Mouse (Mus musculus) frontal cortex, postnatal 36 days (tissue): ENCODE measurements at regions not wholly inside any gene's neighbourhood (a gene's known extent, or its start where the extent isn't known, plus 50 kb on each side); places are given as distances from the start of the nearest gene placed in this dataset.

Experiments
- DNase-seq, 2 experiments: peaks; one replicate each; pipeline ENCODE4 v3.0.0; 2022; ENCODE audit warnings: low spot score in 2 of 2

DNA sequence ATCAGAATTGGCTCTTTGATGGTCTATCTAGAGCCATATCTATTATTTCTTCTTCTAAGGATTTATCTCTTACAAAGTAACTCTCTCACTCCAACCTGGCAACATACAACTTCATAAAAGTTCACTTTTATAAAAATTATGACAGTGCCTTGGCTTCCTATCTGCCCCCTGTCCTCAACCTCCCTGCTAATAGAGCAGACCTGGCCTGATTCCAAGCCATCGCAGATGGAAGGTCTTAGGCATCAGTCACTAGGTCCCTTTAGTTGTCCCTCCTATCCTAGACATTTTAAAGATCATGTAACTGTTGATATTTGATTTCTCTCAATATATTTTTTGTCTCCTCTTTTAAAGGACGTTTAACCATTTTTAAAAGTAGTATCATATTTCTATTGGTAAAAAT is 1974.3 kb upstream of the Slc39a10 start:
- no peak for DNase-seq

DNA sequence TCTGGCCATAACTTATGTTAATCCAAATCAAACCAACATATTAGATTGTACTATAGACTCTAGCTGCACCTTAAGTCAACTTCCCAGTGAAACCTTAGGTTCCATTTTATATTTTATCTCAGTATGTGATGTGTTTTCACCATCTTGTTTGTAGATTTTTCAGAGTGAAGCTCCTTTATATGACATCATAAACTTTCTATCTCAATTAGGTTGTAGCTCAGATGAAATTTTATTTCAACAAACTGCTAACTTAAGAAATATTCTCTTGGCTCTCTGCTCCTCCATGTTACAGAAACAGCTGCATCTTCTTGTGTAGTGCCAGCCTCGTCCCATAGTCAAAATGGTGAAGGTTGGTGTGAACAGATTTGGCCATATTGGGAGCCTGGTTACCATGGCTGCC is 1988.7 kb upstream of the Slc39a10 start:
- no peak for DNase-seq

DNA sequence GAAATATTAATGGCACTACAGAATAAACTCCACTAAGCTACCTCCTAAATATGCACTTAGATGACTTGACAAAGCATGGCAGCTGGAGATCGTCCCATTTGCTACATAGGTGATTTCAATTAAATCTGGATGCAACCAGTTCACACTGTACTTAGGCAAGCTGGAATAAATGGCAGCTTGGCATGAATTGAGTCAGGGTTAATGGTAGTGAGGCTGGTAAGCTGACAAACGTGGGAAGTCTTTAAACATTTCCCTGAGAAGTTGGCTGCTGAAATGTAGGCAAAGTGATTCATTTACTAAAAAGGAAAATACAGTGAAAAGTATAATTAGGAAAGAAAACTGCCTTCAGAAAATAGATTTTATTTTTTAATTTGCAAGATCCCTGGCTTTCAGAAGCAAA is 2000.9 kb upstream of the Slc39a10 start:
- DNase-seq: peak; percentile 1 to 21

DNA sequence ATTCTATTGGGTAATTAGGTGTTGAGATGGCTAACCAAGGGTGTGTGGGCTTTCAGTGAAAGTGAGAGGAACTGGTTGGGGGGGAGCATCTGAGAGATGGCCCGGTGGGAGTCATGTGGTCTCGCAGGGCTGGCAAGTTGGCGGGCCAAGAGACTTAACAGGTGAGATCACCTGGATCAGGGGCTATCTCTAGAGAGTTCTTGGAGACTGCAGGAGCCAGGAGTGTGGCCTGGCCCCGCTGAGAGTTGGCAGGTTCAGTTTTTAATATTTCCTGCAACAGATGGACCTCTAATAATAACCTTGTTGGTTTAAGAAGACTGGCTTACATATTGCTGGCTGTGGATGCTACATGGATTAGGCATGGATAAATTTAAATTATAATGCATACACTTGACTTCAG is 1984.0 kb upstream of the Tmeff2 start:
- DNase-seq: no peak

DNA sequence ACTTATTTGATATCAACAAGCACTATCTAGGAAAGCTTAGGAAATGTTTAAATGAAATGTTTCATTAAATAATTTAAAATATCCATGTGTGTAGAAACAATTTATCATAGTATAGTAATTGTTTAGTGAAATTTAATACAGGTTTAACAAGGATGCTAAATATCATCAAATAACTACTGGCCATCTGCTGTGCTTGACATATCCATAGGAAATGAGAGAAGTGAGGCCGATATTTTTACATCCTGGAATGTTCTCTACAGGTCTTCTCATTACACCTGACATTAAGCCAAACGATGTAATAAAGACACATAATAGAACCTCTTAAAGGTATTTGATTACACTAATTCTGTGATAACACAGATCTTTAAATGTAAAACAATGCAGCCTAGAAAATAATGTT is 1957.3 kb upstream of the Tmeff2 start:
- DNase-seq: no peak

DNA sequence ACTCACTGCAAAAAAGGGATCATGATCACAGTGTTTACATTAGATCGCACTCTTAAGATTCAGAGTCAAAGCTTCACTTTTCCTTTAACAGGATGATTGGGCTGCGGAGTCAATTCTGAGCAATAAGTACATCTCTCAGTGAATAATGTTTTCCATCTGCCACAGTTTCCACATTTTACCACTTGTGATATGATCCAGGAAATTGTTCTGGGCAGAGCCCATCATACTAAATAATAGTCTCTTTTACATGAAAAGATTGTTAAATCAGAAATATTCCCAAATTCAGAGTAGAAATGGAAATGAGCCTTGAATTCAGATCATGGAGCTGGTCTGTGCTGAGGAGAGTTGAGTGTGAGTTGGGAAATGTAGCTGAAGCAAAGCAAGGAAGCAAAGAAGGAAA is 1956.6 kb upstream of the Tmeff2 start:
- DNase-seq: no peak
